Mouse (Mus musculus): ENCODE measurements around the gene Spp2. TPM values are rescaled to one million over a fixed set of nuclear protein-coding genes. Genes with fewer than 3 reads are reported as not detected.

The Spp2 gene
- polyA plus RNA-seq, 1 experiment: 0.56 TPM

- no peak overlapping the region for H3K4me3 ChIP-seq (ENCODE audit: insufficient read depth, low read length)
- TF ChIP-seq CTCF (IDR thresholded peaks at IDR 0.05; ENCODE audit: extremely low read depth, insufficient read depth, low read length): no peak
- no peak for TF ChIP-seq POLR2A (IDR thresholded peaks at IDR 0.05; ENCODE audit: extremely low read depth, insufficient read depth, low read length)
- H3K27ac ChIP-seq (ENCODE audit: insufficient read depth, low read length): no peak overlapping the region
- no peaks in the 10 kb centered on the region for H3K4me1 ChIP-seq (ENCODE audit: control insufficient read depth, insufficient read depth, low read length)
These were observed 68.8 kb downstream of the Spp2 start for GRCm38 (mm10) chr1:88475502-88475953.

Other genes starting within 250 kb of the Spp2 start
- not detected in 2 replicates for gene Ugt1a5, start 240.9 kb upstream of the Spp2 start, polyA plus RNA-seq (2012; rRNA removed)
- gene Ugt1a2, start 206.4 kb upstream of the Spp2 start, polyA plus RNA-seq (2012; rRNA removed): not detected in 2 replicates
- 1.6 and 2.1 TPM in 2 replicates for gene Dnajb3, start 201.2 kb upstream of the Spp2 start, polyA plus RNA-seq (2012; rRNA removed)
- 0.06 and 0.08 TPM in 2 replicates for gene Ugt1a1, start 195.0 kb upstream of the Spp2 start, polyA plus RNA-seq (2012; rRNA removed)
- 0.02 TPM in 1 of 2 replicates, not detected in the other for gene Mroh2a, start 180.0 kb upstream of the Spp2 start, polyA plus RNA-seq (2012; rRNA removed)
- 60.9 and 61.0 TPM in 2 replicates for gene Hjurp, start 129.3 kb upstream of the Spp2 start, polyA plus RNA-seq (2012; rRNA removed)
- 0.02 and 0.04 TPM in 2 replicates for gene Trpm8, start 129.3 kb upstream of the Spp2 start, polyA plus RNA-seq (2012; rRNA removed)
- gene Glrp1, start 103.1 kb downstream of the Spp2 start, polyA plus RNA-seq (2012; rRNA removed): 0.08 and 0.11 TPM in 2 replicates